Mouse (Mus musculus): ENCODE measurements at regions not wholly inside any gene's neighbourhood (a gene's known extent, or its start where the extent isn't known, plus 50 kb on each side); places are given as distances from the start of the nearest gene placed in this dataset.

GRCm38 (mm10) chr7:73087496-73088185 lies 287.7 kb upstream of the Rgma start:
- H3K4me2 ChIP-seq (ENCODE audit: low read depth): no peak overlapping the region

GRCm38 (mm10) chr7:73088321-73088720 lies 287.0 kb upstream of the Rgma start:
- no peak for TF ChIP-seq CTCF (IDR thresholded peaks at IDR 0.05; ENCODE audit: low read depth)
- WGBS: 90% methylated on average over 8 of the region's 8 CpGs
- no peaks in the 10 kb centered on the region for H3K4me1 ChIP-seq (ENCODE audit: insufficient read depth)
- H3K4me2 ChIP-seq (ENCODE audit: low read depth): no peak overlapping the region
- ATAC-seq (no peak), DNase-seq (no peak)
- H3K9me3 ChIP-seq (ENCODE audit: low read length): no peaks in the 10 kb centered on the region
- H3K4me3 ChIP-seq (ENCODE audit: low read depth, low read length): no peak overlapping the region
- H3K27me3 ChIP-seq (ENCODE audit: insufficient read depth, low read length): no peaks in the 10 kb centered on the region
- no peak overlapping the region for H3K27ac ChIP-seq (ENCODE audit: low read depth, low read length)
- H3K36me3 ChIP-seq (ENCODE audit: insufficient read depth): no peaks in the 10 kb centered on the region
- no peak overlapping the region for H3K9ac ChIP-seq

More at GRCm38 (mm10) chr7:73087496-73088185, 287.7 kb upstream of the Rgma start:
- no peak for ATAC-seq
- H3K27me3 ChIP-seq (ENCODE audit: insufficient read depth, low read length): no peaks in the 10 kb centered on the region
- no peaks in the 10 kb centered on the region for H3K36me3 ChIP-seq (ENCODE audit: insufficient read depth)
- no peak for TF ChIP-seq CTCF (IDR thresholded peaks at IDR 0.05; ENCODE audit: low read depth)
- no peak for DNase-seq
- no peaks in the 10 kb centered on the region for H3K4me1 ChIP-seq (ENCODE audit: insufficient read depth)
- no peak overlapping the region for H3K27ac ChIP-seq (ENCODE audit: low read depth, low read length)
- no peaks in the 10 kb centered on the region for H3K9me3 ChIP-seq (ENCODE audit: low read length)
- 60% methylated on average over 10 of the region's 10 CpGs for WGBS
- H3K4me3 ChIP-seq (ENCODE audit: low read depth, low read length): no peak overlapping the region
- no peak overlapping the region for H3K9ac ChIP-seq

GRCm38 (mm10) chr7:73091758-73092157 lies 283.6 kb upstream of the Rgma start:
- no peaks in the 10 kb centered on the region for H3K9me3 ChIP-seq (ENCODE audit: low read length)
- 80% methylated on average over 3 of the region's 3 CpGs for WGBS
- H3K4me2 ChIP-seq (ENCODE audit: low read depth): no peak overlapping the region
- no peaks in the 10 kb centered on the region for H3K27me3 ChIP-seq (ENCODE audit: insufficient read depth, low read length)
- H3K9ac ChIP-seq: no peak overlapping the region
- no peaks in the 10 kb centered on the region for H3K4me1 ChIP-seq (ENCODE audit: insufficient read depth)
- no peak for TF ChIP-seq CTCF (IDR thresholded peaks at IDR 0.05; ENCODE audit: low read depth)
- no peak overlapping the region for H3K4me3 ChIP-seq (ENCODE audit: low read depth, low read length)
- no peak overlapping the region for H3K27ac ChIP-seq (ENCODE audit: low read depth, low read length)
- no peak for DNase-seq
- no peaks in the 10 kb centered on the region for H3K36me3 ChIP-seq (ENCODE audit: insufficient read depth)
- ATAC-seq: no peak

GRCm38 (mm10) chr7:73094059-73094458 lies 281.2 kb upstream of the Rgma start:
- TF ChIP-seq CTCF (IDR thresholded peaks at IDR 0.05; ENCODE audit: low read depth): peak; percentile 41
- 55% methylated on average over 3 of the region's 3 CpGs for WGBS
- Histone ChIP-seq H3K4me3 (ENCODE audit: low read depth, low read length) (no peak overlapping the region), H3K27ac (ENCODE audit: low read depth, low read length) (no peak overlapping the region), H3K9ac (no peak overlapping the region), H3K4me1 (ENCODE audit: insufficient read depth) (no peaks in the 10 kb centered on the region), H3K27me3 (ENCODE audit: insufficient read depth, low read length) (no peaks in the 10 kb centered on the region), H3K9me3 (ENCODE audit: low read length) (no peaks in the 10 kb centered on the region), H3K36me3 (ENCODE audit: insufficient read depth) (no peaks in the 10 kb centered on the region), H3K4me2 (ENCODE audit: low read depth) (no peak overlapping the region)
- DNase-seq (no peak), ATAC-seq (no peak)

GRCm38 (mm10) chr7:73118871-73119270 lies 256.4 kb upstream of the Rgma start:
- ATAC-seq (no peak), DNase-seq (no peak)
- Histone ChIP-seq H3K27ac (ENCODE audit: low read depth, low read length) (no peak overlapping the region), H3K4me2 (ENCODE audit: low read depth) (no peak overlapping the region), H3K9ac (no peak overlapping the region), H3K27me3 (ENCODE audit: insufficient read depth, low read length) (no peaks in the 10 kb centered on the region), H3K4me1 (ENCODE audit: insufficient read depth) (no peaks in the 10 kb centered on the region), H3K9me3 (ENCODE audit: low read length) (no peaks in the 10 kb centered on the region), H3K36me3 (ENCODE audit: insufficient read depth) (no peaks in the 10 kb centered on the region), H3K4me3 (ENCODE audit: low read depth, low read length) (no peak overlapping the region)
- no peak for TF ChIP-seq CTCF (IDR thresholded peaks at IDR 0.05; ENCODE audit: low read depth)
- WGBS: 45% methylated on average over 8 of the region's 8 CpGs

GRCm38 (mm10) chr7:73120276-73120675 lies 255.0 kb upstream of the Rgma start:
- Histone ChIP-seq H3K36me3 (ENCODE audit: insufficient read depth) (no peaks in the 10 kb centered on the region), H3K27me3 (ENCODE audit: insufficient read depth, low read length) (no peaks in the 10 kb centered on the region), H3K9ac (no peak overlapping the region), H3K4me3 (ENCODE audit: low read depth, low read length) (no peak overlapping the region), H3K9me3 (ENCODE audit: low read length) (no peaks in the 10 kb centered on the region), H3K4me1 (ENCODE audit: insufficient read depth) (no peaks in the 10 kb centered on the region), H3K4me2 (ENCODE audit: low read depth) (no peak overlapping the region), H3K27ac (ENCODE audit: low read depth, low read length) (no peak overlapping the region)
- no peak for TF ChIP-seq CTCF (IDR thresholded peaks at IDR 0.05; ENCODE audit: low read depth)
- peak; percentile 54 for ATAC-seq
- WGBS: 49% methylated on average over 9 of the region's 9 CpGs
- DNase-seq: peak; percentile 48

- no peaks in the 10 kb centered on the region for H3K36me3 ChIP-seq (ENCODE audit: insufficient read depth)
- ATAC-seq: no peak
Measured at GRCm38 (mm10) chr7:73124976-73125375, 250.3 kb upstream of the Rgma start.

More at GRCm38 (mm10) chr7:73124976-73125375, 250.3 kb upstream of the Rgma start:
- H3K4me2 ChIP-seq (ENCODE audit: low read depth): no peak overlapping the region
- H3K27me3 ChIP-seq (ENCODE audit: insufficient read depth, low read length): no peaks in the 10 kb centered on the region
- DNase-seq: no peak
- 63% methylated on average over 2 of the region's 2 CpGs for WGBS
- H3K27ac ChIP-seq (ENCODE audit: low read depth, low read length): no peak overlapping the region
- H3K9me3 ChIP-seq (ENCODE audit: low read length): no peaks in the 10 kb centered on the region
- no peak for TF ChIP-seq CTCF (IDR thresholded peaks at IDR 0.05; ENCODE audit: low read depth)
- H3K9ac ChIP-seq: no peak overlapping the region
- no peak overlapping the region for H3K4me3 ChIP-seq (ENCODE audit: low read depth, low read length)
- no peaks in the 10 kb centered on the region for H3K4me1 ChIP-seq (ENCODE audit: insufficient read depth)
